Mouse (Mus musculus): ENCODE measurements around the gene Olfr311.
"Not testable (repeated sequence)": the region's sequence is repeated elsewhere in the genome, so short reads cannot be mapped to it uniquely, and the experiment has no call there.

DNA sequence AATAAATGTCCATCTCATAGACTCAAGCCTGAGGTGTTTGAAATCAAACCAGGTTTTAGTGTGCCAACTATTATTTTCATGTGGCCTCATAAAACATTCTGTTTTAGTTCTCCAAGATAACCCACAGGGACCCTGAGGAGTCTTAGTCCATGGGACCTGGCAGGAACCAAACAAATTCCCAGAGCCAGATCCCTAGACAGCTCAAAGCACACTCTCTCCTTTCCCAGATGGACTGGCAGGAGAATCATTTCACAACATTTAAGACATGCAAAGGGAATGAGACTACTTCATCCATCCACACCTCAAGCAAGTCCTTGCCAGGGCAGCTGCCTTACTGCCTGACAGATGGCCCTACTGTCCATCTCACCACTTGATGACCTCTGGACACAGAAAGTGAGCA lies 10.1 kb upstream of the Olfr311 start, which contains the start of gene Olfr312:
- not testable (repeated sequence) for TF ChIP-seq USF1 (IDR thresholded peaks at IDR 0.05; ENCODE audit: low read depth); CTCF (IDR thresholded peaks at IDR 0.05; ENCODE audit: control insufficient read depth, insufficient read depth, insufficient read length); MYOG (IDR thresholded peaks at IDR 0.05; ENCODE audit: control insufficient read depth, extremely low read depth, insufficient read length)

Measured in C2C12 (cell line).